Mouse (Mus musculus) neural tube, embryonic 11.5 days (tissue): Measurements from ENCODE around the gene Dcaf8. TPM values are rescaled to one million over a fixed set of nuclear protein-coding genes. Genes with fewer than 3 reads are reported as not detected.

ENCODE experiments used
- ATAC-seq: fragments of 200-750 bp; cut with Nextera tagmentation; 2 replicates; pipeline ENCODE4 v1.8.0; 2017; ENCODE audit warnings: moderate number of reproducible peaks, mild to moderate bottlenecking, moderate TSS enrichment, moderate library complexity; ENCODE audit not compliant: insufficient read depth, low FRiP score, low TSS enrichment
- DNase-seq: peaks from one replicate; pipeline ENCODE4 v3.0.0-alpha.2; 2015; ENCODE audit warnings: low spot score
- H3K27ac ChIP-seq: fragments of 300-500 bp; sonication (generic); 2 replicates; pipeline ENCODE4 v1.5.1; 2014; ENCODE audit warnings: low read depth, mild to moderate bottlenecking, low read length
- H3K27me3 ChIP-seq: fragments of 300-500 bp; sonication (generic); 2 replicates; pipeline ENCODE4 v1.6.1; 2014; ENCODE audit warnings: mild to moderate bottlenecking, low read length, mixed read lengths; ENCODE audit not compliant: control insufficient read depth, insufficient read depth
- H3K36me3 ChIP-seq: fragments of 300-500 bp; sonication (generic); 2 replicates; pipeline ENCODE4 v1.6.1; 2014; ENCODE audit warnings: mild to moderate bottlenecking, low read length, moderate library complexity, mixed read lengths; ENCODE audit not compliant: control insufficient read depth, insufficient read depth
- H3K4me1 ChIP-seq: fragments of 300-500 bp; sonication (generic); 2 replicates; pipeline ENCODE4 v1.6.1; 2014; ENCODE audit warnings: low read length, mixed read lengths; ENCODE audit not compliant: control insufficient read depth, insufficient read depth
- H3K4me2 ChIP-seq: fragments of 300-500 bp; sonication (generic); 2 replicates; pipeline ENCODE4 v1.6.1; 2014; ENCODE audit warnings: low read depth, mild to moderate bottlenecking, moderate library complexity
- H3K4me3 ChIP-seq: fragments of 300-500 bp; sonication (generic); 2 replicates; pipeline ENCODE4 v1.5.1; 2014; ENCODE audit warnings: low read depth, low read length
- H3K9ac ChIP-seq: fragments of 300-500 bp; sonication (generic); 2 replicates; pipeline ENCODE4 v1.6.1; 2014; ENCODE audit warnings: mild to moderate bottlenecking, low read length
- H3K9me3 ChIP-seq: fragments of 300-500 bp; sonication (generic); 2 replicates; pipeline ENCODE4 v1.6.1; 2016; ENCODE audit warnings: low read length; ENCODE audit not compliant: control insufficient read depth
- WGBS: fragments of 180-500 bp; shearing (Covaris S2); extraction: QIAGEN DNeasy Blood & Tissue Kit; methylation state at CpG from one replicate; pipeline ENCODE4 v1.1.7; 2014; 5-methylcytosine and 5-hydroxymethylcytosine counted together
- polyA plus RNA-seq: library from polyadenylated mRNA; unstranded; fragments of >200 nt; fragmentation: Nextera tagmentation; extraction: Ambion mirVana; gene quantifications from 2 replicates; pipeline ENCODE4 v1.2.1, GENCODE M21; 2014

Dcaf8 gene
- polyA plus RNA-seq, 1 experiment from 2014 or later = 113 TPM

- H3K4me3 ChIP-seq = no peak overlapping the region
- H3K4me1 ChIP-seq = no peaks in the 10 kb centered on the region
- peaks cover 9% of the 10 kb centered on the region; the same call in 1 of the 2 replicates for H3K36me3 ChIP-seq
- H3K4me2 ChIP-seq = no peak overlapping the region
- H3K9ac ChIP-seq = no peak overlapping the region
- H3K27ac ChIP-seq = no peak overlapping the region
- ATAC-seq (no peak), DNase-seq (no peak)
- H3K9me3 ChIP-seq = no peaks in the 10 kb centered on the region
- H3K27me3 ChIP-seq = no peaks in the 10 kb centered on the region
- 90% methylated on average over 3 of the region's 3 CpGs for WGBS
Observed at GRCm38 (mm10) chr1:172155518-172155917, 7.6 kb downstream of the Dcaf8 start.

- ATAC-seq (no peak), DNase-seq (no peak)
- no peaks in the 10 kb centered on the region for H3K27me3 ChIP-seq
- H3K4me2 ChIP-seq = no peak overlapping the region
- no peak overlapping the region for H3K4me3 ChIP-seq
- H3K9me3 ChIP-seq = no peaks in the 10 kb centered on the region
- WGBS = 87% methylated on average over 4 of the region's 4 CpGs
- H3K4me1 ChIP-seq = 0 out of 2 replicates have a peak, but pooled peaks cover 2% of the 10 kb centered on the region
- no peak overlapping the region for H3K27ac ChIP-seq
- H3K36me3 ChIP-seq = no peaks in the 10 kb centered on the region
- H3K9ac ChIP-seq = no peak overlapping the region
Observed at GRCm38 (mm10) chr1:172159970-172160369, 12.1 kb downstream of the Dcaf8 start.

GRCm38 (mm10) chr1:172160508-172160907 lies 12.6 kb downstream of the Dcaf8 start:
- no peak overlapping the region for H3K9ac ChIP-seq
- ATAC-seq = no peak
- H3K4me3 ChIP-seq = no peak overlapping the region
- H3K4me1 ChIP-seq = 0 out of 2 replicates have a peak, but pooled peaks cover 2% of the 10 kb centered on the region
- no peak overlapping the region for H3K4me2 ChIP-seq
- no peak overlapping the region for H3K27ac ChIP-seq
- no peaks in the 10 kb centered on the region for H3K9me3 ChIP-seq
- DNase-seq = no peak
- no peaks in the 10 kb centered on the region for H3K36me3 ChIP-seq
- H3K27me3 ChIP-seq = no peaks in the 10 kb centered on the region

GRCm38 (mm10) chr1:172162009-172162408 lies 14.1 kb downstream of the Dcaf8 start:
- Histone ChIP-seq H3K27ac (no peak overlapping the region), H3K4me3 (no peak overlapping the region), H3K36me3 (0 out of 2 replicates have a peak, but pooled peaks cover 2% of the 10 kb centered on the region), H3K4me2 (no peak overlapping the region), H3K9ac (no peak overlapping the region), H3K27me3 (no peaks in the 10 kb centered on the region), H3K4me1 (0 out of 2 replicates have a peak, but pooled peaks cover 2% of the 10 kb centered on the region), H3K9me3 (no peaks in the 10 kb centered on the region)
- no peak for DNase-seq
- no peak for ATAC-seq
- 95% methylated on average over 1 of the region's 1 CpGs for WGBS

GRCm38 (mm10) chr1:172162959-172163358 lies 15.1 kb downstream of the Dcaf8 start:
- Histone ChIP-seq H3K9ac (no peak overlapping the region), H3K9me3 (no peaks in the 10 kb centered on the region), H3K27ac (no peak overlapping the region), H3K36me3 (0 out of 2 replicates have a peak, but pooled peaks cover 2% of the 10 kb centered on the region), H3K4me1 (0 out of 2 replicates have a peak, but pooled peaks cover 2% of the 10 kb centered on the region), H3K27me3 (no peaks in the 10 kb centered on the region), H3K4me2 (no peak overlapping the region), H3K4me3 (no peak overlapping the region)
- no peak for ATAC-seq
- no peak for DNase-seq
- WGBS = 86% methylated on average over 6 of the region's 6 CpGs

- H3K9ac ChIP-seq = no peak overlapping the region
- WGBS = 75% methylated on average over 5 of the region's 5 CpGs
- no peaks in the 10 kb centered on the region for H3K27me3 ChIP-seq
- ATAC-seq (no peak), DNase-seq (no peak)
- 0 out of 2 replicates have a peak, but pooled peaks cover 2% of the 10 kb centered on the region for H3K4me1 ChIP-seq
- peaks cover 21% of the 10 kb centered on the region for H3K36me3 ChIP-seq
- no peak overlapping the region for H3K27ac ChIP-seq
- no peak overlapping the region for H3K4me3 ChIP-seq
- H3K9me3 ChIP-seq = no peaks in the 10 kb centered on the region
- H3K4me2 ChIP-seq = no peak overlapping the region
Observed at GRCm38 (mm10) chr1:172167911-172168310, 20.0 kb downstream of the Dcaf8 start.

- Histone ChIP-seq H3K27ac (no peak overlapping the region), H3K9me3 (no peaks in the 10 kb centered on the region), H3K36me3 (peaks cover 31% of the 10 kb centered on the region), H3K4me3 (no peak overlapping the region), H3K4me1 (no peaks in the 10 kb centered on the region), H3K4me2 (no peak overlapping the region), H3K27me3 (no peaks in the 10 kb centered on the region), H3K9ac (no peak overlapping the region)
- ATAC-seq (no peak), DNase-seq (no peak)
- 96% methylated on average over 5 of the region's 5 CpGs for WGBS
Observed at GRCm38 (mm10) chr1:172169809-172170208, 21.9 kb downstream of the Dcaf8 start.

- Histone ChIP-seq H3K9ac (no peak overlapping the region), H3K27ac (no peak overlapping the region), H3K4me1 (no peaks in the 10 kb centered on the region), H3K27me3 (no peaks in the 10 kb centered on the region), H3K36me3 (peaks cover 31% of the 10 kb centered on the region), H3K4me2 (no peak overlapping the region), H3K9me3 (no peaks in the 10 kb centered on the region), H3K4me3 (no peak overlapping the region)
- DNase-seq (no peak), ATAC-seq (no peak)
- WGBS = 89% methylated on average over 21 of the region's 21 CpGs
Observed at GRCm38 (mm10) chr1:172172381-172172780, 24.5 kb downstream of the Dcaf8 start.

GRCm38 (mm10) chr1:172173181-172173580 lies 25.3 kb downstream of the Dcaf8 start:
- no peaks in the 10 kb centered on the region for H3K27me3 ChIP-seq
- H3K9ac ChIP-seq = no peak overlapping the region
- H3K9me3 ChIP-seq = no peaks in the 10 kb centered on the region
- H3K36me3 ChIP-seq = peaks cover 33% of the 10 kb centered on the region
- H3K27ac ChIP-seq = no peak overlapping the region
- ATAC-seq (no peak), DNase-seq (no peak)
- 89% methylated on average over 5 of the region's 5 CpGs for WGBS
- H3K4me3 ChIP-seq = no peak overlapping the region
- no peaks in the 10 kb centered on the region for H3K4me1 ChIP-seq
- no peak overlapping the region for H3K4me2 ChIP-seq
